Mouse (Mus musculus) MEL (cell line): ENCODE measurements around the gene Mlx. TPM values are rescaled to one million over a fixed set of nuclear protein-coding genes. Genes with fewer than 3 reads are reported as not detected.

Source experiments
- DNase-seq: peaks from one replicate; pipeline ENCODE4 v3.0.0; 2011; ENCODE audit warnings: low read depth, low spot score
- H3K27ac ChIP-seq: 2 replicates; pipeline ENCODE4 v1.5.1; 2012; ENCODE audit warnings: low read depth, mild to moderate bottlenecking, control low read depth, low read length, moderate library complexity; ENCODE audit not compliant: control insufficient read depth
- H3K27me3 ChIP-seq, 2 experiments: fragments of 150-350 bp in 1 of 2; sonication (generic) in 1 of 2; 2 replicates each; pipeline ENCODE4 v1.6.1; 2012; ENCODE audit warnings: low read length in 2 of 2, mild to moderate bottlenecking in 2 of 2, improper control_type of control experiment in 1 of 2, moderate library complexity in 1 of 2; ENCODE audit not compliant: insufficient read depth in 2 of 2, control insufficient read depth in 1 of 2
- H3K36me3 ChIP-seq, 2 experiments: 2 replicates each; pipeline ENCODE4 v1.6.1; 2012 to 2014; ENCODE audit warnings: low read length in 2 of 2, improper control_type of control experiment in 1 of 2, inconsistent platforms in 1 of 2, mild to moderate bottlenecking in 1 of 2; ENCODE audit not compliant: insufficient read depth in 2 of 2, control insufficient read depth in 1 of 2
- H3K4me1 ChIP-seq, 2 experiments: fragments of 150-350 bp in 1 of 2; sonication (generic) in 1 of 2; 2 replicates each; pipeline ENCODE4 v1.6.1; 2012; ENCODE audit warnings: low read length in 2 of 2, improper control_type of control experiment in 1 of 2, mild to moderate bottlenecking in 1 of 2; ENCODE audit not compliant: insufficient read depth in 2 of 2, control insufficient read depth in 1 of 2
- H3K4me3 ChIP-seq, 2 experiments: fragments of 150-350 bp in 1 of 2; sonication (generic) in 1 of 2; 2 replicates each; pipeline ENCODE4 v1.5.1; 2012; ENCODE audit warnings: low read depth in 2 of 2, low read length in 2 of 2, mild to moderate bottlenecking in 2 of 2, moderate library complexity in 2 of 2, control low read depth in 1 of 2, improper control_type of control experiment in 1 of 2; ENCODE audit not compliant: control insufficient read depth in 1 of 2, insufficient read depth in 1 of 2
- H3K79me2 ChIP-seq: 2 replicates; pipeline ENCODE4 v1.6.1; 2012; ENCODE audit warnings: mild to moderate bottlenecking, low read length, moderate library complexity; ENCODE audit not compliant: control insufficient read depth, poor library complexity, insufficient read depth
- H3K9ac ChIP-seq: 2 replicates; pipeline ENCODE4 v1.6.1; 2012; ENCODE audit warnings: low read depth, mild to moderate bottlenecking, control low read depth, low read length, moderate library complexity; ENCODE audit not compliant: control insufficient read depth, poor library complexity, severe bottlenecking
- H3K9me3 ChIP-seq: fragments of 150-350 bp; sonication (generic); replicated peaks from 2 replicates; pipeline ENCODE4 v1.6.1; 2012; ENCODE audit warnings: mild to moderate bottlenecking, low read length, improper control_type of control experiment, moderate library complexity; ENCODE audit not compliant: insufficient read depth
- CHD1 ChIP-seq: IDR thresholded peaks from 2 replicates; pipeline ENCODE4 v1.6.1; 2012; ENCODE audit warnings: low read depth, mild to moderate bottlenecking, inconsistent platforms, low read length, improper control_type of control experiment
- E2F4 ChIP-seq: IDR thresholded peaks from 2 replicates; pipeline ENCODE4 v1.6.1; 2011; ENCODE audit warnings: low read depth, low read length, improper control_type of control experiment, borderline replicate concordance
- EP300 ChIP-seq, 2 experiments: IDR thresholded peaks; 2 replicates each; pipeline ENCODE4 v1.6.1; 2011; ENCODE audit warnings: improper control_type of control experiment in 2 of 2, low read length in 2 of 2, low read depth in 1 of 2, mild to moderate bottlenecking in 1 of 2
- MAFK ChIP-seq: IDR thresholded peaks from 2 replicates; pipeline ENCODE4 v1.6.1; 2011; ENCODE audit warnings: low read depth, mild to moderate bottlenecking, low read length, improper control_type of control experiment, borderline replicate concordance
- MXI1 ChIP-seq: IDR thresholded peaks from 2 replicates; pipeline ENCODE4 v1.6.1; 2011; ENCODE audit warnings: mild to moderate bottlenecking, low read depth, low read length, improper control_type of control experiment
- POLR2AphosphoS5 ChIP-seq: IDR thresholded peaks from 2 replicates; pipeline ENCODE4 v1.6.1; 2012; ENCODE audit warnings: low read depth, borderline replicate concordance, mild to moderate bottlenecking, inconsistent platforms, low read length, moderate library complexity, mixed read lengths
- RAD21 ChIP-seq: IDR thresholded peaks from 2 replicates; pipeline ENCODE4 v1.6.1; 2011; ENCODE audit warnings: mild to moderate bottlenecking, low read depth, low read length, improper control_type of control experiment
- TBP ChIP-seq: IDR thresholded peaks from 2 replicates; pipeline ENCODE4 v1.8.0; 2011; ENCODE audit warnings: low read depth, low read length, improper control_type of control experiment
- USF2 ChIP-seq, 2 experiments: IDR thresholded peaks; 2 replicates each; pipeline ENCODE4 v1.6.1; 2011 to 2012; ENCODE audit warnings: improper control_type of control experiment in 2 of 2, low read length in 2 of 2, borderline replicate concordance in 1 of 2, inconsistent platforms in 1 of 2, low read depth in 1 of 2, mild to moderate bottlenecking in 1 of 2; ENCODE audit not compliant: insufficient read depth in 1 of 2
- ZMIZ1 ChIP-seq: IDR thresholded peaks from 2 replicates; pipeline ENCODE4 v1.6.1; 2012; ENCODE audit warnings: low read depth, mild to moderate bottlenecking, inconsistent platforms, low read length, improper control_type of control experiment, moderate library complexity
- ZNF384 ChIP-seq: IDR thresholded peaks from 2 replicates; pipeline ENCODE4 v1.6.1; 2012; ENCODE audit warnings: low read depth, mild to moderate bottlenecking, inconsistent platforms, low read length, improper control_type of control experiment
- polyA plus RNA-seq, 2 experiments: library from polyadenylated mRNA; stranded (reverse) in 1 of 2; unstranded in 1 of 2; fragments of >175 nt in 1 of 2; fragments of >200 nt in 1 of 2; gene quantifications; 2 replicates each; pipeline versions ENCODE4 v1.2.1 to v1.2.4; 2012; ENCODE audit warnings: low replicate concordance in 2 of 2, low read depth in 1 of 2; ENCODE audit not compliant: insufficient read length in 2 of 2, insufficient read depth in 1 of 2, missing spikeins in 1 of 2
- total RNA-seq: library from RNA; depleted of rRNA; stranded (reverse); fragments of 300-350 nt; gene quantifications from 2 replicates; pipeline ENCODE4 v1.2.3, GENCODE M21; 2012; rRNA removed

Gene Mlx
- total and polyA plus RNA-seq, 3 experiments: 57.5 to 75.9 TPM; not detected in 1

GRCm38 (mm10) chr11:101140164-101140819 is 53.2 kb downstream of the Mlx start (continued):
- TF ChIP-seq POLR2AphosphoS5 (no peak), MXI1 (no peak)

GRCm38 (mm10) chr11:101141088-101141487 is 54.0 kb downstream of the Mlx start:
- H3K36me3 ChIP-seq: no peaks in the 10 kb centered on the region
- H3K9ac ChIP-seq: no peak overlapping the region
- H3K27me3 ChIP-seq: peaks cover 0 to 6% of the 10 kb centered on the region in 2 experiments; a peak in 2 of 4 replicates
- peaks cover 0 to 19% of the 10 kb centered on the region in 2 experiments; a peak in 1 of 4 replicates for H3K4me1 ChIP-seq
- H3K4me3 ChIP-seq: no peak overlapping the region
- TF ChIP-seq TBP (no peak), POLR2AphosphoS5 (no peak), ZNF384 (no peak), USF2 (IDR thresholded peaks at IDR 0.05; ENCODE audit: borderline replicate concordance in 1 of 2, insufficient read depth in 1 of 2, low read depth in 1 of 2, low read length in 2 of 2) (no peak), E2F4 (no peak), ZMIZ1 (no peak), EP300 (IDR thresholded peaks at IDR 0.05; ENCODE audit: low read depth in 1 of 2, low read length in 2 of 2) (no peak), MAFK (no peak), RAD21 (no peak), CHD1 (no peak)
- TF ChIP-seq, all 39 proteins: peak for 0
- no peak for DNase-seq
- no peaks in the 10 kb centered on the region for H3K9me3 ChIP-seq
- H3K27ac ChIP-seq: no peak overlapping the region
- H3K79me2 ChIP-seq: no peaks in the 10 kb centered on the region

Other genes with a start within 250 kb of the Mlx start
- 28.7 and 29.3 TPM in 2 replicates for gene Stat5b, start 236.6 kb upstream of the Mlx start, total RNA-seq
- gene Stat5b, start 236.6 kb upstream of the Mlx start, polyA plus RNA-seq: 10 to 100 TPM; 32.3 to 37.0 TPM
- 54.2 and 59.0 TPM in 2 replicates for gene Stat5a, start 227.9 kb upstream of the Mlx start, total RNA-seq
- gene Stat5a, start 227.9 kb upstream of the Mlx start, polyA plus RNA-seq: 10 to 100 TPM in 1 of 2 experiments, not detected in 1; 86.8 TPM
- 25.7 and 31.1 TPM in 2 replicates for gene Stat3, start 147.7 kb upstream of the Mlx start, total RNA-seq
- 100 to 1,000 TPM in 1 of 2 experiments, 10 to 100 TPM in 1; 64.7 to 249 TPM for gene Stat3, start 147.7 kb upstream of the Mlx start, polyA plus RNA-seq
- 2.9 and 3.4 TPM in 2 replicates for gene Cavin1, start 116.4 kb upstream of the Mlx start, total RNA-seq
- 1 to 10 TPM in 1 of 2 experiments, not detected in 1; 9.0 TPM for gene Cavin1, start 116.4 kb upstream of the Mlx start, polyA plus RNA-seq
- 12.8 and 20.8 TPM in 2 replicates for gene Atp6v0a1, start 77.8 kb upstream of the Mlx start, total RNA-seq
- gene Atp6v0a1, start 77.8 kb upstream of the Mlx start, polyA plus RNA-seq: 10 to 100 TPM in 1 of 2 experiments, not detected in 1; 23.2 TPM
- gene Naglu, start 17.3 kb upstream of the Mlx start, total RNA-seq: 1.1 and 1.5 TPM in 2 replicates
- 1 to 10 TPM in 1 of 2 experiments, not detected in 1; 3.1 TPM for gene Naglu, start 17.3 kb upstream of the Mlx start, polyA plus RNA-seq
- not detected in 2 replicates for gene Hsd17b1, start 8.9 kb upstream of the Mlx start, total RNA-seq
- gene Hsd17b1, start 8.9 kb upstream of the Mlx start, polyA plus RNA-seq: not detected
- gene Coasy, start 4.7 kb upstream of the Mlx start, total RNA-seq: 34.8 and 42.9 TPM in 2 replicates
- gene Coasy, start 4.7 kb upstream of the Mlx start, polyA plus RNA-seq: 10 to 100 TPM in 1 of 2 experiments, not detected in 1; 44.2 TPM
- 9.1 and 14.5 TPM in 2 replicates for gene Psmc3ip, start 8.2 kb downstream of the Mlx start, total RNA-seq
- gene Psmc3ip, start 8.2 kb downstream of the Mlx start, polyA plus RNA-seq: 1 to 10 TPM in 1 of 2 experiments, not detected in 1; 8.2 TPM
- gene Retreg3, start 32.6 kb downstream of the Mlx start, total RNA-seq: 17.0 and 24.6 TPM in 2 replicates
- gene Retreg3, start 32.6 kb downstream of the Mlx start, polyA plus RNA-seq: 10 to 100 TPM in 1 of 2 experiments, not detected in 1; 23.4 TPM
- 60.0 and 68.1 TPM in 2 replicates for gene Tubg1, start 32.7 kb downstream of the Mlx start, total RNA-seq
- gene Tubg1, start 32.7 kb downstream of the Mlx start, polyA plus RNA-seq: 100 to 1,000 TPM; 125 to 183 TPM
- not detected in 2 replicates for gene Tubg2, start 68.6 kb downstream of the Mlx start, total RNA-seq
- gene Tubg2, start 68.6 kb downstream of the Mlx start, polyA plus RNA-seq: not detected
- gene Cntnap1, start 83.2 kb downstream of the Mlx start, total RNA-seq: not detected in 2 replicates
- gene Cntnap1, start 83.2 kb downstream of the Mlx start, polyA plus RNA-seq: under 1 TPM in 1 of 2 experiments, not detected in 1; 0.01 TPM
- 0.81 and 1.4 TPM in 2 replicates for gene Plekhh3, start 84.1 kb downstream of the Mlx start, total RNA-seq
- 1 to 10 TPM in 1 of 2 experiments, not detected in 1; 1.5 TPM for gene Plekhh3, start 84.1 kb downstream of the Mlx start, polyA plus RNA-seq
- gene Ccr10, start 88.2 kb downstream of the Mlx start, total RNA-seq: not detected in 2 replicates
- not detected for gene Ccr10, start 88.2 kb downstream of the Mlx start, polyA plus RNA-seq
- 5.0 and 6.3 TPM in 2 replicates for gene Ezh1, start 139.2 kb downstream of the Mlx start, total RNA-seq
- 1 to 10 TPM in 1 of 2 experiments, not detected in 1; 8.4 TPM for gene Ezh1, start 139.2 kb downstream of the Mlx start, polyA plus RNA-seq
- 0.12 TPM in 1 of 2 replicates, not detected in the other for gene Ramp2, start 158.8 kb downstream of the Mlx start, total RNA-seq
- gene Ramp2, start 158.8 kb downstream of the Mlx start, polyA plus RNA-seq: not detected
- gene Vps25, start 166.4 kb downstream of the Mlx start, total RNA-seq: 68.4 and 75.5 TPM in 2 replicates
- gene Vps25, start 166.4 kb downstream of the Mlx start, polyA plus RNA-seq: 100 to 1,000 TPM in 1 of 2 experiments, not detected in 1; 107 TPM
- 0.72 and 0.92 TPM in 2 replicates for gene Wnk4, start 173.3 kb downstream of the Mlx start, total RNA-seq
- gene Wnk4, start 173.3 kb downstream of the Mlx start, polyA plus RNA-seq: 1 to 10 TPM in 1 of 2 experiments, not detected in 1; 3.4 TPM
- 2.4 TPM in 2 replicates for gene Cntd1, start 191.7 kb downstream of the Mlx start, total RNA-seq
- gene Cntd1, start 191.7 kb downstream of the Mlx start, polyA plus RNA-seq: under 1 TPM in 1 of 2 experiments, not detected in 1; 0.84 TPM
- gene Coa3, start 191.8 kb downstream of the Mlx start, total RNA-seq: 294 and 325 TPM in 2 replicates
- 100 to 1,000 TPM in 1 of 2 experiments, not detected in 1; 120 TPM for gene Coa3, start 191.8 kb downstream of the Mlx start, polyA plus RNA-seq
- 167 and 181 TPM in 2 replicates for gene Becn1, start 215.0 kb downstream of the Mlx start, total RNA-seq
- gene Becn1, start 215.0 kb downstream of the Mlx start, polyA plus RNA-seq: 100 to 1,000 TPM in 1 of 2 experiments, not detected in 1; 122 TPM
- 129 and 139 TPM in 2 replicates for gene Psme3, start 228.9 kb downstream of the Mlx start, total RNA-seq
- gene Psme3, start 228.9 kb downstream of the Mlx start, polyA plus RNA-seq: 100 to 1,000 TPM; 369 to 446 TPM
- 9.1 and 12.1 TPM in 2 replicates for gene Aoc2, start 237.8 kb downstream of the Mlx start, total RNA-seq
- gene Aoc2, start 237.8 kb downstream of the Mlx start, polyA plus RNA-seq: 10 to 100 TPM in 1 of 2 experiments, not detected in 1; 21.1 TPM
- gene Aoc3, start 243.3 kb downstream of the Mlx start, total RNA-seq: 0.62 and 0.69 TPM in 2 replicates
- gene Aoc3, start 243.3 kb downstream of the Mlx start, polyA plus RNA-seq: 1 to 10 TPM in 1 of 2 experiments, not detected in 1; 2.2 TPM